Mouse (Mus musculus): ENCODE results near the gene Elfn1. TPM values are rescaled to one million over a fixed set of nuclear protein-coding genes. Genes with fewer than 3 reads are reported as not detected.

The Elfn1 gene
- total RNA-seq, 4 experiments from 2014 or later: 0.13 to 0.43 (median 0.41) TPM; not detected in 1

DNA sequence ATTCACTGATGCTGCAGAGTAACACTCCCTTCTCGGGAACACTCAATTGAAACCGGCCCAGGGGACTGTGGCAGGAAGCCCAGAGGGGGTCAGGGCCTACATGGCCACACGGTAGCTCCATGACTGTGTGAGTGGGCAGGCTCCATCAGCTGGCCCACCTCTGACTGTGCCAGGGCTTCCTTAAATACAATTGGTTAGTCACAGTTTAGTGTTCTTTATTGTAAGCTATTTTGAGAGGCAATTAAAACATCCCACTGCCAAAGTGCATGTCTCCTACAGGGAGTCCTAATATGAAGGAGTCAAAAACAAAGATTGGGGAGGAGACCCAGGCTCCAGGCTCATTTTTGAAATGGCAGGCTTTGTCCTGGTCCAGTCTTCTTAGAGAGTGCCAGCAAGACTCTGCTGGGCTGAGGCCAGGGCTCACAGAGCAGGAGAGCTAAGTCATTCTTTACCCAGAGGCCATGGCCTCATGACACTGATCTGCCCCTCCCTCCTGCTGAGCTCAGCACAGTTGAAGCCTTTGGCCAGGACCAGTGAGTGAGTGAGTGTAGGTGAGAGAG, 116.3 kb downstream of the Elfn1 start:
- DNase-seq (ENCODE audit: low spot score): peak; percentile 19

Other genes starting within 250 kb of the Elfn1 start
- gene Micall2, start 171.6 kb upstream of the Elfn1 start, total RNA-seq (2022): 1 to 10 TPM; 1.3 to 2.6 (median 1.9) TPM
- 10 to 100 TPM; 39.2 to 43.9 (median 40.1) TPM for gene Ints1, start 132.3 kb upstream of the Elfn1 start, total RNA-seq (2022)
- gene Mafk, start 116.4 kb upstream of the Elfn1 start, total RNA-seq (2022): 10 to 100 TPM; 27.3 to 35.9 (median 33.9) TPM
- gene Tmem184a, start 88.0 kb upstream of the Elfn1 start, total RNA-seq (2022): under 1 TPM in 3 of 4 experiments, not detected in 1; 0.22 to 0.87 (median 0.47) TPM
- gene Gm26938, start 81.5 kb upstream of the Elfn1 start, total RNA-seq (2022): not detected
- gene Psmg3, start 81.1 kb upstream of the Elfn1 start, total RNA-seq (2022): 10 to 100 TPM in 1 of 4 experiments, 1 to 10 TPM in 3; 7.0 to 10.6 (median 9.1) TPM